Mouse (Mus musculus): ENCODE results near the gene Iqgap1. TPM values are rescaled to one million over a fixed set of nuclear protein-coding genes. Genes with fewer than 3 reads are reported as not detected.

The Iqgap1 gene
- polyA plus RNA-seq, 1 experiment from 2014 or later: 17.5 TPM

DNA sequence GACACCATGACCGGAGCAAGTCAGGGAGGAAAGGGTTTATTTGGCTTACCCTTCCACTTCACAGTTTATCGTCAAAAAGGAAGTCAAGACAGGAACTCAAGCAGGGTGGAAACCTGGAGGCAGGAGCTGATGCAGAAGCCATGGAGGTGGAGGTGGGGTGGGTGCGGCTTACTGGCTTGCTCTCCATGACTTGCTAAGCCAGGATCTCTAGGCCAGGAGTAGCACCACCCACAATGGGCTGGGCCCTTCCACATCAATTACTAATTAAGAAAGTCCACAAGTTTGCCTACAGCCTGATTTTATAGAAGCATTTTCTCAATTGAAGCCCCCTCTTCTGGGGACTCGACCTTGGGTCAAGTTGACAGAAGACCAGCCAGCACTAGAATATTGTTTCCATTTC lies 121.7 kb downstream of the Iqgap1 start:
- no peaks in the 10 kb centered on the region for H3K4me1 ChIP-seq (ENCODE audit: control insufficient read depth, insufficient read depth, low read length)
- ATAC-seq: no peak
- H3K27me3 ChIP-seq (ENCODE audit: control insufficient read depth, insufficient read depth, low read depth, low read length): no peaks in the 10 kb centered on the region
- H3K36me3 ChIP-seq (ENCODE audit: control insufficient read depth, insufficient read depth, low read length): no peaks in the 10 kb centered on the region
- no peak overlapping the region for H3K4me3 ChIP-seq (ENCODE audit: low read depth, low read length)
- H3K27ac ChIP-seq (ENCODE audit: low read length): no peak overlapping the region
- H3K9ac ChIP-seq (ENCODE audit: low read depth, low read length): no peak overlapping the region
- WGBS: 92% methylated on average over 4 of the region's 4 CpGs
- H3K4me2 ChIP-seq (ENCODE audit: low read length): no peak overlapping the region
- H3K9me3 ChIP-seq (replicated peaks; ENCODE audit: control insufficient read depth, low read length, poor library complexity, severe bottlenecking): no peaks in the 10 kb centered on the region

DNA sequence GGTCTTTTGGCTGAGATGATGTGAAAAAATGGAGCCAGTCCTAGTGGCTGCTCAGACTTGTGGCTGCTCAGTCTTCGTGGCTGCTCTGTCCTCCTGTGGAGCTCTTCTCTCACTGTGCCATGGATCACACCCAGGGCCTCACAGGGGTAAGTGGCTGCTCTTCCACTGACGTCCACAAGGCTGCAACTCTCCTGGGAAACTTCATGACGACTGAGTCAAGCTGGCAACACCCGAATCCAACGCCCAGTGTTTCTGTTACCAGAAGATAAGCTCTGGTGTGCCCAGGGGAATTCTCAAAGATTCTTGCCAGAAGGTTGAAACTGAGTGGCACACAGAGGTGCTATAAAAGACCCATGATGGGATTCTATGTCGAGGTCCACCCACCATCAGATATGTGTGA lies 123.3 kb downstream of the Iqgap1 start:
- WGBS: 71% methylated on average over 6 of the region's 6 CpGs

DNA sequence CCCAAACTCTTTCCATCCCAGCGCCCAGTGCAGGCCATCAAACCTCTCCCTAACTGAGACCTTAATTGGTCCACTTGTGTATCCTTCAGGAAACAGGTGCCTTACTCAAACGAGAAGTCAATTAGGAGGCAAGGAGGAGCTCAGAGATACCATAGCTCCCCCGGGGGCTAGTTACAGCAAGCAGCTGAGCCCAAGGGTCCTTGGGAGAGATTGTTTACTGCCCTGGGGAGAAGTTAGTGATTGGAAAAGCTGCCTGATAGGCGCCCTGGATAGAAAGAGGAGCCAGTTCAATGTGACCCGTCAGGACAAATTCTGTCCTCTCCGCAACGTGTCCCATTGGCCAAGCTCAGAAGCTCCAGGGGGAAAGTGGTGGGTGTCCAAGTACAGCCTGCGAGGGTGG lies 126.1 kb downstream of the Iqgap1 start:
- Histone ChIP-seq H3K9me3 (replicated peaks; ENCODE audit: control insufficient read depth, low read length, poor library complexity, severe bottlenecking) (no peaks in the 10 kb centered on the region), H3K27me3 (ENCODE audit: control insufficient read depth, insufficient read depth, low read depth, low read length) (no peaks in the 10 kb centered on the region), H3K27ac (ENCODE audit: low read length) (no peak overlapping the region), H3K4me2 (ENCODE audit: low read length) (no peak overlapping the region), H3K4me3 (ENCODE audit: low read depth, low read length) (no peak overlapping the region), H3K4me1 (ENCODE audit: control insufficient read depth, insufficient read depth, low read length) (no peaks in the 10 kb centered on the region), H3K36me3 (ENCODE audit: control insufficient read depth, insufficient read depth, low read length) (no peaks in the 10 kb centered on the region), H3K9ac (ENCODE audit: low read depth, low read length) (no peak overlapping the region)
- ATAC-seq: no peak
- WGBS: 66% methylated on average over 7 of the region's 8 CpGs

More for the DNA sequence above, 123.3 kb downstream of the Iqgap1 start:
- Histone ChIP-seq H3K27ac (ENCODE audit: low read length) (no peak overlapping the region), H3K9ac (ENCODE audit: low read depth, low read length) (no peak overlapping the region), H3K4me3 (ENCODE audit: low read depth, low read length) (no peak overlapping the region), H3K4me2 (ENCODE audit: low read length) (no peak overlapping the region), H3K36me3 (ENCODE audit: control insufficient read depth, insufficient read depth, low read length) (no peaks in the 10 kb centered on the region), H3K27me3 (ENCODE audit: control insufficient read depth, insufficient read depth, low read depth, low read length) (no peaks in the 10 kb centered on the region), H3K4me1 (ENCODE audit: control insufficient read depth, insufficient read depth, low read length) (no peaks in the 10 kb centered on the region), H3K9me3 (replicated peaks; ENCODE audit: control insufficient read depth, low read length, poor library complexity, severe bottlenecking) (no peaks in the 10 kb centered on the region)
- no peak for ATAC-seq

DNA sequence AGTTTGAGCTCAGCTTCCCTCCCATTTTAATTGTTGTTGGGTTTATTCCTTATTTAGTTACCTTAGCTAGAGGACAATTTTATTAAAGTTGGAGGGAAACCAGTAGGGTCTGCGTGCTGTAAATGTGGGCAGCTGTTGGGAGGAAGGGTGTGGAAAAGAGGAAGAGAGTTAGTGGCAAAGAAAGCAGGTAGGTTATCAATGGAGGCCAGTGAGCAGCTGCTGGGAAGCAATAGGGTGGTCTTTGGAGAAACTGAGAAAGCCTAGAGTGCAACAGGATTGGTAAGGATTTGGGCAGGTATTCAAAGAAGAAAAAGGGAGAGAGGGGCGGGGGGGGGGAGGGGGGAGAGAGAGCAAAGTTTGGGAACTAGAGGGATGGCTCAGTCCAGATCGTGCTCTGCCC lies 126.8 kb downstream of the Iqgap1 start:
- no peak overlapping the region for H3K4me2 ChIP-seq (ENCODE audit: low read length)
- no peak overlapping the region for H3K4me3 ChIP-seq (ENCODE audit: low read depth, low read length)
- H3K9me3 ChIP-seq (replicated peaks; ENCODE audit: control insufficient read depth, low read length, poor library complexity, severe bottlenecking): no peaks in the 10 kb centered on the region
- no peaks in the 10 kb centered on the region for H3K4me1 ChIP-seq (ENCODE audit: control insufficient read depth, insufficient read depth, low read length)
- H3K27ac ChIP-seq (ENCODE audit: low read length): no peak overlapping the region
- no peaks in the 10 kb centered on the region for H3K36me3 ChIP-seq (ENCODE audit: control insufficient read depth, insufficient read depth, low read length)
- no peak for ATAC-seq
- no peaks in the 10 kb centered on the region for H3K27me3 ChIP-seq (ENCODE audit: control insufficient read depth, insufficient read depth, low read depth, low read length)
- H3K9ac ChIP-seq (ENCODE audit: low read depth, low read length): no peak overlapping the region
- 88% methylated on average over 2 of the region's 3 CpGs for WGBS

DNA sequence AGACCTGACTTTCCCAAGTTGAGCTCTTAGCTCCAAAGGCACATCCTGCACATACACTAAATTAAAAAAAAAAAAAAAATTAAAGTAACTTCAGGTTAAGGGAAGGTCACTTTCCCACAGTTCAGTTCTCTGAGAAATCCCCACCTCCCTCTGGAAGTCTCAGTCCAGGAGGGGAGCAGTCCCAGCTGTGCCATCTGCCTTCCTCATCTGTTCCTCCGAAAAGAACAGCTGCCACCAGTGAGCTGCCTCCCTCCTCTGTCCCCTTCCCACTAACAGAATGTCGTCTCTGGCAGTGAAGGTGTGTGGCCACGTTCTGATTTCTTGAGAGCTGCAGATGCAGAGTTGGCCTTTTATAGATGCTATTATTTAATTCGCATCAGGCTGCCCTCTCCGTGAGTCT lies 127.9 kb downstream of the Iqgap1 start:
- Histone ChIP-seq H3K9me3 (replicated peaks; ENCODE audit: control insufficient read depth, low read length, poor library complexity, severe bottlenecking) (no peaks in the 10 kb centered on the region), H3K4me3 (ENCODE audit: low read depth, low read length) (no peak overlapping the region), H3K9ac (ENCODE audit: low read depth, low read length) (no peak overlapping the region), H3K27ac (ENCODE audit: low read length) (no peak overlapping the region), H3K4me2 (ENCODE audit: low read length) (no peak overlapping the region), H3K36me3 (ENCODE audit: control insufficient read depth, insufficient read depth, low read length) (no peaks in the 10 kb centered on the region), H3K4me1 (ENCODE audit: control insufficient read depth, insufficient read depth, low read length) (no peaks in the 10 kb centered on the region), H3K27me3 (ENCODE audit: control insufficient read depth, insufficient read depth, low read depth, low read length) (no peaks in the 10 kb centered on the region)
- WGBS: 75% methylated on average over 5 of the region's 5 CpGs
- ATAC-seq: no peak

DNA sequence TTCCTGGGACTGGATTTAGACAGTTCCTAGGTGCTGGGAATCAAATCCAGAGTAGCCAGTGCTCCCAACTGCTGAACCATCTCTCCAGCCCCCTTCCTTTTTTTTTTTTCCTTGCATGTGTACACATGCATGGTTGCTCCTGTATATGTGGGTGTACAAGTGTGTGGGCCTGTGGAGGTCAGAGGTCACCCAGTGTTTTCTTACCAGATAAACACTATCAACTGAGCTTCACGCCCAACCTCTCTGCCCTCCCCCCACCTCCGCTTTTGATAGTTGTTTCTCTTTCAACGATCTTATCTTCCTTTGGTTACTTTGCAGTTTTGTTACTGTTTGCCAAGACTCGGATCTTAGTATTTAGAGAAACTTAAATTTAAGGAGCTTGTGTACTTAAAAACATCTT lies 128.9 kb downstream of the Iqgap1 start:
- Histone ChIP-seq H3K27me3 (ENCODE audit: control insufficient read depth, insufficient read depth, low read depth, low read length) (no peaks in the 10 kb centered on the region), H3K4me3 (ENCODE audit: low read depth, low read length) (no peak overlapping the region), H3K36me3 (ENCODE audit: control insufficient read depth, insufficient read depth, low read length) (no peaks in the 10 kb centered on the region), H3K4me2 (ENCODE audit: low read length) (no peak overlapping the region), H3K27ac (ENCODE audit: low read length) (no peak overlapping the region), H3K9me3 (replicated peaks; ENCODE audit: control insufficient read depth, low read length, poor library complexity, severe bottlenecking) (no peaks in the 10 kb centered on the region), H3K9ac (ENCODE audit: low read depth, low read length) (no peak overlapping the region), H3K4me1 (ENCODE audit: control insufficient read depth, insufficient read depth, low read length) (no peaks in the 10 kb centered on the region)
- ATAC-seq: no peak
- WGBS: 80% methylated on average over 4 of the region's 4 CpGs

DNA sequence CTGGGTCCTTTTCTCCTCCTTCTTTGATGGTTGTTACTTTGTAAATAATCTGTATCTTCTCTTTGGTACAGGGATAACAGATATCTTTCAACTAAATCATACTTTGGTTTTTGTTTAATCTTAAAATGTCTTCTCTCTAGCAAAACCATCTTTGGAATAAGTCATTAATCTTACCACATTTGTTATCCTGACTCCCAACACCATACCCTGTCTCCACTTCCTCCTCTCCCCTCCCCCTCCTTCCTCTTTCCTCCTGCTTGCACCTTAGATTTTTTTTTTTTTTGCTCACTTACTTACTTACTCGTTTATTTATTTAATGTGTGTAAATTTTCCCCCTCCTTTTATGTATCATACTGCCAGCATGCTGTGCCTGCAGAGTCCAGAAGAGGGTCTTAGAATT lies 129.4 kb downstream of the Iqgap1 start:
- H3K4me2 ChIP-seq (ENCODE audit: low read length): no peak overlapping the region
- no peaks in the 10 kb centered on the region for H3K36me3 ChIP-seq (ENCODE audit: control insufficient read depth, insufficient read depth, low read length)
- no peak overlapping the region for H3K27ac ChIP-seq (ENCODE audit: low read length)
- no peak for ATAC-seq
- no peaks in the 10 kb centered on the region for H3K27me3 ChIP-seq (ENCODE audit: control insufficient read depth, insufficient read depth, low read depth, low read length)
- no peak overlapping the region for H3K9ac ChIP-seq (ENCODE audit: low read depth, low read length)
- no peak overlapping the region for H3K4me3 ChIP-seq (ENCODE audit: low read depth, low read length)
- H3K4me1 ChIP-seq (ENCODE audit: control insufficient read depth, insufficient read depth, low read length): no peaks in the 10 kb centered on the region
- 64% methylated on average over 1 of the region's 1 CpGs for WGBS
- H3K9me3 ChIP-seq (replicated peaks; ENCODE audit: control insufficient read depth, low read length, poor library complexity, severe bottlenecking): no peaks in the 10 kb centered on the region

DNA sequence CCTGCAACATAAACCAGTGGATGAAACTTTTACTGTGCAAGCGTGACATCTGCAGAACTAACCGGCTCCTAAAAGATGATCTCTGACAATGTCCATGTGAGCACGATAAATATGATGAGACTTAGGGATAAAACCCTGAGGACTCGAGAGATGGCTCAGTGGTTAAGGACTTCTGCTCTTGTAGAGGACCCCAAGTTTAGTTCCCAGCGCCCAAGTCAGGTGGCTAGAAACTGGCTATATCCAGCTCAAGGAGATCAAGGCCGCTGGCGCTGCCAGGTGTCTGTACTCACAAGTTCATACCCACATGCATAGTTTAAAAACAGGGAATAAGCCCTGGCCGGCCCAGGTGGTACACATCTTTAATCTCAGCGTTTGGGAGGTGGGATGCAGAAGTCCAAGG lies 133.3 kb downstream of the Iqgap1 start:
- no peaks in the 10 kb centered on the region for H3K27me3 ChIP-seq (ENCODE audit: control insufficient read depth, insufficient read depth, low read depth, low read length)
- H3K9ac ChIP-seq (ENCODE audit: low read depth, low read length): no peak overlapping the region
- 94% methylated on average over 9 of the region's 9 CpGs for WGBS
- H3K4me1 ChIP-seq (ENCODE audit: control insufficient read depth, insufficient read depth, low read length): no peaks in the 10 kb centered on the region
- H3K4me2 ChIP-seq (ENCODE audit: low read length): no peak overlapping the region
- no peak overlapping the region for H3K4me3 ChIP-seq (ENCODE audit: low read depth, low read length)
- no peak overlapping the region for H3K27ac ChIP-seq (ENCODE audit: low read length)
- no peak for ATAC-seq
- H3K36me3 ChIP-seq (ENCODE audit: control insufficient read depth, insufficient read depth, low read length): no peaks in the 10 kb centered on the region
- no peaks in the 10 kb centered on the region for H3K9me3 ChIP-seq (replicated peaks; ENCODE audit: control insufficient read depth, low read length, poor library complexity, severe bottlenecking)

DNA sequence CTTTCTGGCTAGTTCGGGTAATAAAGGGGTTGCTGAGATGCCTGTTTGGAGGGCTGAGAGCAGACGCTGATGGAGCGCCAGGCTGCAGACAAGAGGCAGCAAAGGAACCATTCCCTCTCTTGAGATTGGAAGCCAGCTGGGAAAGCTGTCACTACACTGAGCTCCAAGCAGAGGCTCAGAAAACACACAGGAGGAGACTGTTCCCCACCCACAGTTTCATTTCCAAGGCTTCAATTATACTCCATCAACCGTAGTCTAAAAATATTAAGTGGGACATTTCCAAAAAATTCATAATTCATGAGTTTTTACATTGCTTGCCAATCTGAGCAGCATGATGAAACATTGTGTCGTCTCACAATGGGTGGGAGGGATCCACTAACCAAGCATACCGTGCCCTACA lies 134.6 kb downstream of the Iqgap1 start:
- Histone ChIP-seq H3K27me3 (ENCODE audit: control insufficient read depth, insufficient read depth, low read depth, low read length) (no peaks in the 10 kb centered on the region), H3K4me1 (ENCODE audit: control insufficient read depth, insufficient read depth, low read length) (peaks cover 9% of the 10 kb centered on the region), H3K9ac (ENCODE audit: low read depth, low read length) (no peak overlapping the region), H3K4me2 (ENCODE audit: low read length) (no peak overlapping the region), H3K36me3 (ENCODE audit: control insufficient read depth, insufficient read depth, low read length) (no peaks in the 10 kb centered on the region), H3K4me3 (ENCODE audit: low read depth, low read length) (no peak overlapping the region), H3K9me3 (replicated peaks; ENCODE audit: control insufficient read depth, low read length, poor library complexity, severe bottlenecking) (no peaks in the 10 kb centered on the region), H3K27ac (ENCODE audit: low read length) (no peak overlapping the region)
- WGBS: 46% methylated on average over 6 of the region's 6 CpGs
- ATAC-seq: no peak

DNA sequence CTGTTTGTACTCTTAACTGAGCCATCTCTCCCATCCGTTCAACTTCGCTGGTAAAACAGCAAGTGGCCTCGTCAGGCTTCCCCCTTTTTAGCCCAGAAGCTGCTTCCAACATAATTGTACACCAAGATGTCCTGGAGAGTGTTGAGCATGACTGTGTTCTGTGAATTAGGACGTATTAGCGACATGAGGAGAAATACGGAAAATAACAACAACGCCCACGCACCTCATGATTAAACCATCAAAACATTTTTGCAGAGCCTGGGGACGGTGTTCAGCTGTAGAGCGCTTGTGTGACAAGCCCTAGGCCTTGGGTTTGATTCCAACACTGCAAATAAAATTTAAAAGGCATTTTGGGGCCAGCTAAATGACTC lies 136.6 kb downstream of the Iqgap1 start:
- Histone ChIP-seq H3K4me1 (ENCODE audit: control insufficient read depth, insufficient read depth, low read length) (peaks cover 19% of the 10 kb centered on the region), H3K9ac (ENCODE audit: low read depth, low read length) (peak overlapping the region; percentile 96), H3K4me3 (ENCODE audit: low read depth, low read length) (peak overlapping the region; percentile 93), H3K36me3 (ENCODE audit: control insufficient read depth, insufficient read depth, low read length) (no peaks in the 10 kb centered on the region), H3K27me3 (ENCODE audit: control insufficient read depth, insufficient read depth, low read depth, low read length) (no peaks in the 10 kb centered on the region), H3K4me2 (ENCODE audit: low read length) (peak overlapping the region; percentile 72), H3K9me3 (replicated peaks; ENCODE audit: control insufficient read depth, low read length, poor library complexity, severe bottlenecking) (no peaks in the 10 kb centered on the region), H3K27ac (ENCODE audit: low read length) (peak overlapping the region; percentile 96)
- ATAC-seq: 0 out of 2 replicates have a peak, but pooled peaks have one; percentile 0
- WGBS: 11% methylated on average over 10 of the region's 10 CpGs
